Mouse (Mus musculus): ENCODE data around the gene Ppp1cc. TPM values are rescaled to one million over a fixed set of nuclear protein-coding genes. Genes with fewer than 3 reads are reported as not detected.

The Ppp1cc gene
- total RNA-seq, 1 experiment, result 265 TPM

GRCm38 (mm10) chr5:122156486-122156885, 1.6 kb upstream of the Ppp1cc start:
- H3K9me3 ChIP-seq (ENCODE audit: control insufficient read depth, insufficient read depth, low read depth, low read length), result no peaks in the 10 kb centered on the region
- H3K4me3 ChIP-seq (ENCODE audit: insufficient read depth in 1 of 2, low read depth in 1 of 2, low read length in 2 of 2, poor library complexity in 1 of 2, severe bottlenecking in 1 of 2), result no peak overlapping the region
- H3K36me3 ChIP-seq (ENCODE audit: control insufficient read depth, insufficient read depth, low read length, poor library complexity, severe bottlenecking), result peaks cover 13% of the 10 kb centered on the region
- in situ Hi-C loops (cut with MboI; ENCODE audit: low sequenced_read_pairs in 2 of 2, unreplicated experiment in 2 of 2), result no loop called here
- no peak overlapping the region for H3K27ac ChIP-seq (ENCODE audit: insufficient read depth, low read depth, low read length, poor library complexity, severe bottlenecking)
- peaks cover 13 to 33% of the 10 kb centered on the region in 2 experiments for H3K4me1 ChIP-seq (ENCODE audit: control insufficient read depth in 2 of 2, insufficient read depth in 2 of 2, low read length in 2 of 2, poor library complexity in 1 of 2)
- no peak overlapping the region; the same call in 1 of the 2 replicates for H3K9ac ChIP-seq (ENCODE audit: insufficient read depth, low read depth, low read length, poor library complexity, severe bottlenecking)
- TF ChIP-seq ZNF384 (IDR thresholded peaks at IDR 0.05; ENCODE audit: low read depth, low read length), result no peak
- no peak for TF ChIP-seq HCFC1 (IDR thresholded peaks at IDR 0.05; ENCODE audit: borderline replicate concordance, insufficient read depth, low read length)
- no peak for TF ChIP-seq CHD2 (IDR thresholded peaks at IDR 0.05; ENCODE audit: low read depth, low read length)
- DNase-seq (ENCODE audit: low read depth, low spot score), result no peak

DNA sequence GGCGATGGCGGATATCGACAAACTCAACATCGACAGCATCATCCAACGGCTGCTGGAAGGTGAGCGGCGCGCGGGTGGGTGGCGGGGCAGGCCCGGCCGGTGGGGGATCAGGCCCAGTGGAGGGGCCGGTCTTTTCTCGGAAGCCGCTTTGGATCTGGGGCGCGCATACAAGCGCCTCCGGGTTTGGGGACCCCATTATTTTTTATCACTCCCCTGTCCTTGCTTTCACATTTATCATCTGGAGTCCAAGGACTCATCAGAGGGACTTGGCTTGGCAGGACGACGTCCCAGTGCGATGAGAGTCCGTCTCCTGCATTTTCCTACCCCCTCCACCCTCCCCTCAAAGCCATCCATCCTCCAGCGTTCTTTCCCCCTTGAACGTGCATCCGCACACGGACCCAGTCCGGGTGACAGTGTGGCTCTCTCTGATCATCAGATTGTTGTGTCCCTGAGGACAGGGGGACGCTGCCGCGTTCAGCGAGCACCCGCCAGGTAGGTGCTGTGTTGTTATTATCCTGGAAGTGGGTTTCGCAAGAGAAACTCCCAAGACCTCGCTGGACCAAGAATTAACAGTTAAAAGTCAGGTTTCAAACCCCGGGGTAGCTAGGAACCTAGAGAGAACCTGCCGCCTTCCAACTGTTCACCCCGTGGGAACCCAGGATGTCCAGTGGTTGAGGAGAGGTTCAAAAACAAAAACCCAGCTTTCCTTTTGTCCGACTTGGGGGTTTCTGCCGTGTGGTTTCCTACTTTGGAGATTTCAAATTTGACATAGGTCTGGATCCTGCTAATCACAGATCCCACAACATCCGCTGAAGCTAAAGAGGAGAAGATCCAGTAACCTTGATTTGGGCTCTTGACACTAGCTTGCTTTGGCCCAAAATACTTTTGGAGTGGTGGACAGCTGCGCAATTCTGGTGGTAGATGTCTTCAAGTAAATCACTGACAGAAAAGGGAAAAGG, 758 bp downstream of the Ppp1cc start:
- peak overlapping the region; percentile 88 for H3K9ac ChIP-seq (ENCODE audit: insufficient read depth, low read depth, low read length, poor library complexity, severe bottlenecking)
- H3K4me1 ChIP-seq (ENCODE audit: control insufficient read depth in 2 of 2, insufficient read depth in 2 of 2, low read length in 2 of 2, poor library complexity in 1 of 2), result peaks cover 12 to 41% of the 10 kb centered on the region in 2 experiments
- DNase-seq (ENCODE audit: low read depth, low spot score), result no peak
- H3K4me3 ChIP-seq (ENCODE audit: insufficient read depth in 1 of 2, low read depth in 1 of 2, low read length in 2 of 2, poor library complexity in 1 of 2, severe bottlenecking in 1 of 2), result peak overlapping the region; percentile 80 to 87
- peak overlapping the region; percentile 85 for H3K27ac ChIP-seq (ENCODE audit: insufficient read depth, low read depth, low read length, poor library complexity, severe bottlenecking)
- in situ Hi-C loops (cut with MboI; ENCODE audit: low sequenced_read_pairs in 2 of 2, unreplicated experiment in 2 of 2), result no loop called here
- peaks cover 33% of the 10 kb centered on the region for H3K36me3 ChIP-seq (ENCODE audit: control insufficient read depth, insufficient read depth, low read length, poor library complexity, severe bottlenecking)
- no peaks in the 10 kb centered on the region for H3K9me3 ChIP-seq (ENCODE audit: control insufficient read depth, insufficient read depth, low read depth, low read length)
- no peak for TF ChIP-seq HCFC1 (IDR thresholded peaks at IDR 0.05; ENCODE audit: borderline replicate concordance, insufficient read depth, low read length)

- Histone ChIP-seq H3K4me1 (ENCODE audit: control insufficient read depth in 2 of 2, insufficient read depth in 2 of 2, low read length in 2 of 2, poor library complexity in 1 of 2) (peaks cover 7 to 28% of the 10 kb centered on the region in 2 experiments), H3K9me3 (ENCODE audit: control insufficient read depth, insufficient read depth, low read depth, low read length) (no peaks in the 10 kb centered on the region), H3K4me3 (ENCODE audit: insufficient read depth in 1 of 2, low read depth in 1 of 2, low read length in 2 of 2, poor library complexity in 1 of 2, severe bottlenecking in 1 of 2) (no peak overlapping the region), H3K9ac (ENCODE audit: insufficient read depth, low read depth, low read length, poor library complexity, severe bottlenecking) (no peak overlapping the region), H3K27ac (ENCODE audit: insufficient read depth, low read depth, low read length, poor library complexity, severe bottlenecking) (no peak overlapping the region), H3K36me3 (ENCODE audit: control insufficient read depth, insufficient read depth, low read length, poor library complexity, severe bottlenecking) (peaks cover 62% of the 10 kb centered on the region)
- no peak for TF ChIP-seq ZC3H11A (IDR thresholded peaks at IDR 0.05; ENCODE audit: borderline replicate concordance, low read depth, low read length)
- no peak for TF ChIP-seq CHD2 (IDR thresholded peaks at IDR 0.05; ENCODE audit: low read depth, low read length)
- TF ChIP-seq ZNF384 (IDR thresholded peaks at IDR 0.05; ENCODE audit: low read depth, low read length), result no peak
- no peak for TF ChIP-seq MAFK (IDR thresholded peaks at IDR 0.05; ENCODE audit: insufficient read depth, low read depth, low read length)
- TF ChIP-seq HCFC1 (IDR thresholded peaks at IDR 0.05; ENCODE audit: borderline replicate concordance, insufficient read depth, low read length), result no peak
- in situ Hi-C loops (cut with MboI; ENCODE audit: low sequenced_read_pairs in 2 of 2, unreplicated experiment in 2 of 2), result no loop called here
- DNase-seq (ENCODE audit: low read depth, low spot score), result no peak
Observed at GRCm38 (mm10) chr5:122163194-122163593, 5.1 kb downstream of the Ppp1cc start.

DNA sequence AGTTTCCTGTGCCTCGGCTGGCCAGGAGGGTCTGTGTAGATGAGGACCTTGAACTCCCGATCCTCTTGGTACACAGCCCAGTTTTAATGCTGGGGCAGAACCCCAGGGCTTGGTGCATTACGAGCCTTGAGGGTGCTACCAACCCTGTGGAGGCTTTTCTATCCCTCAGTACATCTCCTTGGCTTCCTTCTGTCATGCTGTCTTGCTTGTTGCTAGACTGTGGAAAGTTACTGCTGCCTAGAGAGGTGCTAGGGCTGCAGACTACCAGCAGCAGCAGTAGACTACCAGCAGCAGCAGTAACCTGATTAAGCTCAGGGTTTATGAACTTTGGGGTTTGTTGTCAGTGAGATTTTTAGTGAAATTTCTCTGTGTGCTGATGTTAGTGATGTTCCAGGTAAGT, 5.9 kb downstream of the Ppp1cc start:
- Histone ChIP-seq H3K27ac (ENCODE audit: insufficient read depth, low read depth, low read length, poor library complexity, severe bottlenecking) (no peak overlapping the region), H3K4me1 (ENCODE audit: control insufficient read depth in 2 of 2, insufficient read depth in 2 of 2, low read length in 2 of 2, poor library complexity in 1 of 2) (peaks cover 7 to 30% of the 10 kb centered on the region in 2 experiments), H3K9ac (ENCODE audit: insufficient read depth, low read depth, low read length, poor library complexity, severe bottlenecking) (no peak overlapping the region), H3K36me3 (ENCODE audit: control insufficient read depth, insufficient read depth, low read length, poor library complexity, severe bottlenecking) (peaks cover 69% of the 10 kb centered on the region), H3K9me3 (ENCODE audit: control insufficient read depth, insufficient read depth, low read depth, low read length) (no peaks in the 10 kb centered on the region), H3K4me3 (ENCODE audit: insufficient read depth in 1 of 2, low read depth in 1 of 2, low read length in 2 of 2, poor library complexity in 1 of 2, severe bottlenecking in 1 of 2) (no peak overlapping the region)
- in situ Hi-C loops (cut with MboI; ENCODE audit: low sequenced_read_pairs in 2 of 2, unreplicated experiment in 2 of 2), result no loop called here
- TF ChIP-seq ZC3H11A (IDR thresholded peaks at IDR 0.05; ENCODE audit: borderline replicate concordance, low read depth, low read length), result no peak
- no peak for TF ChIP-seq CHD2 (IDR thresholded peaks at IDR 0.05; ENCODE audit: low read depth, low read length)
- TF ChIP-seq ZNF384 (IDR thresholded peaks at IDR 0.05; ENCODE audit: low read depth, low read length), result no peak
- no peak for DNase-seq (ENCODE audit: low read depth, low spot score)
